Mouse (Mus musculus): Measurements from ENCODE around the gene Prr29. TPM values are rescaled to one million over a fixed set of nuclear protein-coding genes. Genes with fewer than 3 reads are reported as not detected.

The Prr29 gene
- not detected for polyA plus RNA-seq (2014; fragmentation: Illumina TruSeq; extraction: RNeasy Lipid Tissue Mini Kit (QIAGEN cat#74804); ENCODE audit: low read depth, low replicate concordance)

GRCm38 (mm10) chr11:106365366-106365765 lies at the start of gene Prr29:
Gene Prr29, plus strand, starts transcription at chr11:106365472.

GRCm38 (mm10) chr11:106353188-106353587 lies 12.1 kb upstream of the Prr29 start, which contains the start of gene Scn4a:
Gene Scn4a, minus strand, starts transcription at chr11:106353288.

GRCm38 (mm10) chr11:106387791-106388216 lies 22.5 kb downstream of the Prr29 start, which contains the start of gene Icam2:
Gene Icam2, minus strand, starts transcription at chr11:106388075.

Other genes with a start within 250 kb of the Prr29 start
- gene Gm10840, start 204.6 kb upstream of the Prr29 start, polyA plus RNA-seq (2014; fragmentation: Illumina TruSeq; extraction: RNeasy Lipid Tissue Mini Kit (QIAGEN cat#74804); ENCODE audit: low read depth, low replicate concordance) = not detected
- gene Limd2, start 204.6 kb upstream of the Prr29 start, polyA plus RNA-seq (2014; fragmentation: Illumina TruSeq; extraction: RNeasy Lipid Tissue Mini Kit (QIAGEN cat#74804); ENCODE audit: low read depth, low replicate concordance) = 1.7 TPM
- 7.5 TPM for gene Strada, start 163.3 kb upstream of the Prr29 start, polyA plus RNA-seq (2014; fragmentation: Illumina TruSeq; extraction: RNeasy Lipid Tissue Mini Kit (QIAGEN cat#74804); ENCODE audit: low read depth, low replicate concordance)
- gene Ccdc47, start 149.1 kb upstream of the Prr29 start, polyA plus RNA-seq (2014; fragmentation: Illumina TruSeq; extraction: RNeasy Lipid Tissue Mini Kit (QIAGEN cat#74804); ENCODE audit: low read depth, low replicate concordance) = 142 TPM
- gene Ddx42, start 148.5 kb upstream of the Prr29 start, polyA plus RNA-seq (2014; fragmentation: Illumina TruSeq; extraction: RNeasy Lipid Tissue Mini Kit (QIAGEN cat#74804); ENCODE audit: low read depth, low replicate concordance) = 57.6 TPM
- gene Ftsj3, start 109.4 kb upstream of the Prr29 start, polyA plus RNA-seq (2014; fragmentation: Illumina TruSeq; extraction: RNeasy Lipid Tissue Mini Kit (QIAGEN cat#74804); ENCODE audit: low read depth, low replicate concordance) = 10.4 TPM
- 16.9 TPM for gene Psmc5, start 109.3 kb upstream of the Prr29 start, polyA plus RNA-seq (2014; fragmentation: Illumina TruSeq; extraction: RNeasy Lipid Tissue Mini Kit (QIAGEN cat#74804); ENCODE audit: low read depth, low replicate concordance)
- gene Smarcd2, start 92.5 kb upstream of the Prr29 start, polyA plus RNA-seq (2014; fragmentation: Illumina TruSeq; extraction: RNeasy Lipid Tissue Mini Kit (QIAGEN cat#74804); ENCODE audit: low read depth, low replicate concordance) = 14.8 TPM
- gene Tcam1, start 88.8 kb upstream of the Prr29 start, polyA plus RNA-seq (2014; fragmentation: Illumina TruSeq; extraction: RNeasy Lipid Tissue Mini Kit (QIAGEN cat#74804); ENCODE audit: low read depth, low replicate concordance) = not detected
- not detected for gene Gh, start 63.6 kb upstream of the Prr29 start, polyA plus RNA-seq (2014; fragmentation: Illumina TruSeq; extraction: RNeasy Lipid Tissue Mini Kit (QIAGEN cat#74804); ENCODE audit: low read depth, low replicate concordance)
- 4.8 TPM for gene Cd79b, start 50.7 kb upstream of the Prr29 start, polyA plus RNA-seq (2014; fragmentation: Illumina TruSeq; extraction: RNeasy Lipid Tissue Mini Kit (QIAGEN cat#74804); ENCODE audit: low read depth, low replicate concordance)
- not detected for gene Scn4a, start 12.2 kb upstream of the Prr29 start, polyA plus RNA-seq (2014; fragmentation: Illumina TruSeq; extraction: RNeasy Lipid Tissue Mini Kit (QIAGEN cat#74804); ENCODE audit: low read depth, low replicate concordance)
- gene Icam2, start 22.6 kb downstream of the Prr29 start, polyA plus RNA-seq (2014; fragmentation: Illumina TruSeq; extraction: RNeasy Lipid Tissue Mini Kit (QIAGEN cat#74804); ENCODE audit: low read depth, low replicate concordance) = not detected
- 30.7 TPM for gene Ern1, start 122.4 kb downstream of the Prr29 start, polyA plus RNA-seq (2014; fragmentation: Illumina TruSeq; extraction: RNeasy Lipid Tissue Mini Kit (QIAGEN cat#74804); ENCODE audit: low read depth, low replicate concordance)
- gene Tex2, start 248.0 kb downstream of the Prr29 start, polyA plus RNA-seq (2014; fragmentation: Illumina TruSeq; extraction: RNeasy Lipid Tissue Mini Kit (QIAGEN cat#74804); ENCODE audit: low read depth, low replicate concordance) = 19.0 TPM